Comparison of ENCODE assay signal across 19 mouse cellular contexts in genomic region chr15:96219746-96220145, GRCm38 (mm10).
"Had no signal": no experiment of that assay in that cellular context is flagged by ENCODE, and none has a peak within 500 bp of the region (broad histone marks: within the 10 kb centered on the region; RNA-seq: fewer than 3 reads in every experiment).

No protein-coding gene starts in this region.

- H3K27me3 ChIP-seq: kidney, embryonic 15.5 days; limb, embryonic 12.5 days; limb, embryonic 15.5 days; midbrain, embryonic 12.5 days; midbrain, embryonic 15.5 days; neural tube, embryonic 12.5 days; neural tube, embryonic 15.5 days had no signal

- H3K27ac ChIP-seq: kidney, embryonic 15.5 days; left cerebral cortex, adult 2 months; limb, embryonic 12.5 days; limb, embryonic 15.5 days; liver, embryonic 14.5 days; macrophage; midbrain, embryonic 12.5 days; midbrain, embryonic 15.5 days; neural tube, embryonic 12.5 days; neural tube, embryonic 15.5 days had no signal

- H3K4me1 ChIP-seq: kidney, embryonic 15.5 days; limb, embryonic 12.5 days; limb, embryonic 15.5 days; midbrain, embryonic 12.5 days; midbrain, embryonic 15.5 days; neural tube, embryonic 12.5 days; neural tube, embryonic 15.5 days had no signal

- H3K9ac ChIP-seq: kidney, embryonic 15.5 days; limb, embryonic 12.5 days; limb, embryonic 15.5 days; liver, embryonic 14.5 days; liver, postnatal 0 days; lung, embryonic 14.5 days; midbrain, embryonic 12.5 days; midbrain, embryonic 15.5 days; neural tube, embryonic 12.5 days; neural tube, embryonic 15.5 days had no signal

- H3K4me3 ChIP-seq: kidney, embryonic 15.5 days; left cerebral cortex, adult 2 months; limb, embryonic 12.5 days; limb, embryonic 15.5 days; midbrain, embryonic 12.5 days; midbrain, embryonic 15.5 days; neural tube, embryonic 12.5 days; neural tube, embryonic 15.5 days had no signal

- DNase-seq: kidney, adult 8-10 months; kidney, postnatal 10 days; kidney, postnatal 36 days; layer of hippocampus, postnatal 36 days; left cerebral cortex, postnatal 4 days; liver, postnatal 0 days; lung, embryonic 14.5 days; thymus, adult 18-20 months; thymus, postnatal 36 days had no signal

- H3K36me3 ChIP-seq: kidney, embryonic 15.5 days; limb, embryonic 12.5 days; limb, embryonic 15.5 days; midbrain, embryonic 12.5 days; midbrain, embryonic 15.5 days; neural tube, embryonic 12.5 days; neural tube, embryonic 15.5 days had no signal
